Mouse (Mus musculus) monocyte, adult 5-6 weeks (primary cell): ENCODE measurements around the gene Slc35f4. TPM values are rescaled to one million over a fixed set of nuclear protein-coding genes. Genes with fewer than 3 reads are reported as not detected.

ENCODE experiments used
- ATAC-seq: fragments of 153-309, 156-312 bp; replicated peaks from 2 replicates; pipeline ENCODE4 v1.8.0; 2017; ENCODE audit warnings: mild to moderate bottlenecking; ENCODE audit not compliant: low TSS enrichment, insufficient number of reproducible peaks, severe bottlenecking, poor library complexity, low FRiP score
- total RNA-seq: library from RNA; stranded (forward); fragments of 200-1000, 200-491, 200-594 nt; gene quantifications from 3 replicates; pipeline ENCODE4 v1.2.3, GENCODE M21; 2017

Gene Slc35f4
- total RNA-seq, 1 experiment from 2014 or later, result not detected

GRCm38 (mm10) chr14:49392482-49392881 is 133.4 kb downstream of the Slc35f4 start:
- no peak for ATAC-seq

GRCm38 (mm10) chr14:49362161-49362560 is 163.7 kb downstream of the Slc35f4 start:
- ATAC-seq, result no peak

GRCm38 (mm10) chr14:49355561-49355960 is 170.3 kb downstream of the Slc35f4 start:
- no peak for ATAC-seq

- ATAC-seq, result no peak
Measured at GRCm38 (mm10) chr14:49348897-49349250, 177.0 kb downstream of the Slc35f4 start.

- ATAC-seq, result no peak
Measured at GRCm38 (mm10) chr14:49348164-49348896, 177.5 kb downstream of the Slc35f4 start.

GRCm38 (mm10) chr14:49345835-49346234 is 180.0 kb downstream of the Slc35f4 start:
- ATAC-seq, result no peak

GRCm38 (mm10) chr14:49337011-49337410 is 188.8 kb downstream of the Slc35f4 start:
- ATAC-seq, result no peak

- no peak for ATAC-seq
Measured at GRCm38 (mm10) chr14:49333841-49334240, 192.0 kb downstream of the Slc35f4 start.

- no peak for ATAC-seq
Measured at GRCm38 (mm10) chr14:49316493-49316894, 209.4 kb downstream of the Slc35f4 start.

GRCm38 (mm10) chr14:49313981-49314380 is 211.9 kb downstream of the Slc35f4 start:
- ATAC-seq, result no peak

GRCm38 (mm10) chr14:49313376-49313775 is 212.5 kb downstream of the Slc35f4 start:
- ATAC-seq, result no peak

- no peak for ATAC-seq
Measured at GRCm38 (mm10) chr14:49311548-49311947, 214.3 kb downstream of the Slc35f4 start.

- no peak for ATAC-seq
Measured at GRCm38 (mm10) chr14:49311091-49311492, 214.8 kb downstream of the Slc35f4 start.

- no peak for ATAC-seq
Measured at GRCm38 (mm10) chr14:49309670-49310069, 216.2 kb downstream of the Slc35f4 start.

- ATAC-seq, result no peak
Measured at GRCm38 (mm10) chr14:49308591-49308990, 217.3 kb downstream of the Slc35f4 start.

GRCm38 (mm10) chr14:49307842-49308241 is 218.0 kb downstream of the Slc35f4 start:
- ATAC-seq, result no peak

- ATAC-seq, result no peak
Measured at GRCm38 (mm10) chr14:49305534-49306409, 220.1 kb downstream of the Slc35f4 start.

GRCm38 (mm10) chr14:49302271-49302857 is 223.5 kb downstream of the Slc35f4 start:
- no peak for ATAC-seq

- ATAC-seq, result no peak
Measured at GRCm38 (mm10) chr14:49300981-49301619, 224.7 kb downstream of the Slc35f4 start.
